Mouse (Mus musculus) embryonic fibroblast, embryonic 13.5 days (primary cell): ENCODE data around the gene Fam20a.

ENCODE experiments used
- CTCF ChIP-seq: IDR thresholded peaks from 2 replicates; pipeline ENCODE4 v1.5.1; 2011; ENCODE audit warnings: mild to moderate bottlenecking, control low read depth, low read length, moderate library complexity, borderline replicate concordance; ENCODE audit not compliant: insufficient read depth
- POLR2A ChIP-seq: IDR thresholded peaks from 2 replicates; pipeline ENCODE4 v1.6.1; 2011; ENCODE audit warnings: low read depth, mild to moderate bottlenecking, control low read depth, low read length, moderate library complexity

DNA sequence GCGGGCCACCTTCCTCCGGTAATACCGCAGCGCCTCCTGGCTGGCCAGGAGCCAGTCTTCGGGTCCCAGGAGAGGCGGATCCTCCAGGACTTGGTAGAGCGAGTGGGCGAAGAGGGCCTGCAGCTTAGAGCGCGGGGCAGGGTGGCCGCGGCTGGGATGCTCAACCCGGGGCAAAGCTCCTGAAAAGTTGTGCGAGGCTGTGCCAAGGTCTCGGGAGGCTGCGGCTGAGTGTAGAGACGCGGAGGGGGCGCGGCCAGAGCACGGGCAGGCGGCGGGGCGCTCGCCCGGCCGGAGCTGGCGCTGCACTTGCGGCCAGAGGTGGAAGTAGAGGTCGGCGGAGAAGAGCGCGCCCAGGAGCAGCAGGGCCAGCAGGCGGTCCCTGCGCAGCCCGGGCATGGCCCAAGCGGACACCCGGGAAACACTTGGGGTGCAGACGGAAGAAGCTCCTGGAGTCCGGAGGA, 729 bp downstream of the Fam20a start:
- TF ChIP-seq CTCF (no peak), POLR2A (peak; percentile 43; the same call in 1 of the 2 replicates)
